Mouse (Mus musculus) ES-Bruce4 (cell line): ENCODE data around the gene Lbx2. TPM values are rescaled to one million over a fixed set of nuclear protein-coding genes. Genes with fewer than 3 reads are reported as not detected.

ENCODE experiments used
- H3K27ac ChIP-seq: 2 replicates; pipeline ENCODE4 v1.5.1; 2012; ENCODE audit warnings: low read length, inconsistent platforms; ENCODE audit not compliant: insufficient read depth
- H3K27me3 ChIP-seq: 2 replicates; pipeline ENCODE4 v1.6.1; 2012; ENCODE audit warnings: mild to moderate bottlenecking, low read length, inconsistent platforms; ENCODE audit not compliant: control insufficient read depth, poor library complexity, insufficient read depth, severe bottlenecking
- H3K36me3 ChIP-seq: 2 replicates; pipeline ENCODE4 v1.6.1; 2012; ENCODE audit warnings: inconsistent platforms, mild to moderate bottlenecking, low read length, moderate library complexity; ENCODE audit not compliant: control insufficient read depth, poor library complexity, insufficient read depth, severe bottlenecking
- H3K4me1 ChIP-seq: one replicate; pipeline ENCODE4 v1.8.1; 2011; ENCODE audit warnings: low read length; ENCODE audit not compliant: control insufficient read depth, insufficient read depth
- H3K4me3 ChIP-seq: 2 replicates; pipeline ENCODE4 v1.5.1; 2011; ENCODE audit warnings: low read depth, mild to moderate bottlenecking, low read length
- H3K9ac ChIP-seq: 2 replicates; pipeline ENCODE4 v1.6.1; 2012; ENCODE audit warnings: low read depth, mild to moderate bottlenecking, inconsistent platforms; ENCODE audit not compliant: poor library complexity, severe bottlenecking
- H3K9me3 ChIP-seq: replicated peaks from 2 replicates; pipeline ENCODE4 v1.6.1; 2012; ENCODE audit warnings: mild to moderate bottlenecking, low read length, inconsistent platforms; ENCODE audit not compliant: control insufficient read depth, poor library complexity, insufficient read depth, severe bottlenecking
- CTCF ChIP-seq: IDR thresholded peaks from one replicate; pipeline ENCODE4 v1.8.1; 2011; ENCODE audit warnings: low read depth, low read length
- EP300 ChIP-seq: IDR thresholded peaks from 2 replicates; pipeline ENCODE4 v1.6.1; 2011; ENCODE audit warnings: low read depth, low read length; ENCODE audit not compliant: insufficient read depth
- POLR2A ChIP-seq: IDR thresholded peaks from one replicate; pipeline ENCODE4 v1.8.1; 2011; ENCODE audit warnings: low read length; ENCODE audit not compliant: insufficient read depth
- polyA plus RNA-seq: library from polyadenylated mRNA; stranded (reverse); fragments of >200 nt; gene quantifications from 2 replicates; pipeline ENCODE4 v1.2.4, GENCODE M21; 2011; ENCODE audit warnings: low read depth; ENCODE audit not compliant: missing spikeins, insufficient read depth, insufficient read length

Gene Lbx2
- polyA plus RNA-seq, 1 experiment = not detected

- Histone ChIP-seq H3K27me3 (no peaks in the 10 kb centered on the region), H3K4me3 (peak within 1 kb of the TSS; percentile 39), H3K4me1 (peaks cover 4% of the 10 kb centered on the region), H3K27ac (no peak within 1 kb of the TSS), H3K9ac (0 out of 2 replicates have a peak within 1 kb of the TSS, but pooled peaks have one; percentile 14), H3K36me3 (peaks cover 5% of the 10 kb centered on the region; the same call in 1 of the 2 replicates), H3K9me3 (no peaks in the 10 kb centered on the region)
- TF ChIP-seq POLR2A (no peak), CTCF (no peak), EP300 (no peak)
Measured at GRCm38 (mm10) chr6:83057790-83058189, 28.4 kb upstream of the Lbx2 start, which contains the start of gene Dqx1. Gene Dqx1, plus strand, starts transcription at chr6:83057844.

DNA sequence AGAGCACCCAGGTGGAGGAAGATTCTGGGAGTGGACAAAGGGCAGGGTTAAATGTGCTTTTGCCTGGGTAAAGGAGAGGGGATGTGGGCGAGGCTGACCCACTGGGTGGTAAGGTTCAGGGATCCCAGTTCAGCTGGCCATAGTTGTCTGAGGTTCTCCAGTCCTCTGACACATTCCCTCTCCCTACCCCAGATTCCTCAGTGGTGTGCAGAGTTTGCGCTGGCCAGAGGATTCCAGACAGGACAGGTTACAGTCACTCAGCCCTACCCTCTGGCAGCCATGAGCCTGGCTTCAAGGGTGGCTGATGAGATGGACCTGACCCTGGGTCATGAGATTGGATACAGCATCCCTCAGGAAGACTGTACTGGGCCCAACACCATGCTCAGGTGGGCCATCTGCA is 27.4 kb upstream of the Lbx2 start:
- Histone ChIP-seq H3K36me3 (peaks cover 5% of the 10 kb centered on the region; the same call in 1 of the 2 replicates), H3K4me1 (peaks cover 4% of the 10 kb centered on the region), H3K9ac (no peak overlapping the region), H3K27ac (no peak overlapping the region), H3K4me3 (no peak overlapping the region), H3K27me3 (no peaks in the 10 kb centered on the region), H3K9me3 (no peaks in the 10 kb centered on the region)
- no peak for TF ChIP-seq EP300
- no peak for TF ChIP-seq CTCF
- no peak for TF ChIP-seq POLR2A

- no peaks in the 10 kb centered on the region for H3K9me3 ChIP-seq
- H3K27me3 ChIP-seq = peaks cover 34% of the 10 kb centered on the region
- no peak overlapping the region for H3K9ac ChIP-seq
- H3K4me1 ChIP-seq = no peaks in the 10 kb centered on the region
- H3K36me3 ChIP-seq = no peaks in the 10 kb centered on the region
- TF ChIP-seq CTCF = no peak
- no peak for TF ChIP-seq EP300
- no peak for TF ChIP-seq POLR2A
- H3K4me3 ChIP-seq = no peak overlapping the region
- H3K27ac ChIP-seq = no peak overlapping the region
Measured at GRCm38 (mm10) chr6:83065995-83066394, 20.2 kb upstream of the Lbx2 start.

DNA sequence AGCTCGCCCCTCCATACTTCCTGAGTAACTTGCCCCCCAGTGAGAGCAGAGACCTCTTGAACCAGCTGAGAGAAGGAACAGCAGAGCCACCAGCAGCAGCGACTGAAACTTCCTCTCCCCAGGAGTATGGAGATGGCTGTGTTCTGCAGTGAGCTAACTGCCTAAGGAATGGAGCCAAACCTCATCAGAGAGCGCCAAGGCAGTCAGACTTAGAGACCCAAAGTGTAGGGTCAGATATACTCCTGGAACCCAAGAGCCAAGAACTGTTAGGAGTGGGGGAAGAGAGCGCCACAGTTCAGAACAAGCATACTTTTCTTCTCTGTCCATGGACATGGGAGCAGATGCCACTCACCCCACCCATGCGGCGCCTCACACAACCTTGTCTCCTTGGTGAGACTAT is 19.7 kb upstream of the Lbx2 start:
- no peak for TF ChIP-seq EP300
- no peak for TF ChIP-seq POLR2A
- TF ChIP-seq CTCF = no peak
- peaks cover 35% of the 10 kb centered on the region for H3K27me3 ChIP-seq
- no peaks in the 10 kb centered on the region for H3K4me1 ChIP-seq
- H3K4me3 ChIP-seq = no peak overlapping the region
- H3K9ac ChIP-seq = no peak overlapping the region
- H3K36me3 ChIP-seq = no peaks in the 10 kb centered on the region
- H3K9me3 ChIP-seq = no peaks in the 10 kb centered on the region
- no peak overlapping the region for H3K27ac ChIP-seq

GRCm38 (mm10) chr6:83068221-83068620 is 17.9 kb upstream of the Lbx2 start:
- no peaks in the 10 kb centered on the region for H3K4me1 ChIP-seq
- H3K4me3 ChIP-seq = no peak overlapping the region
- H3K9ac ChIP-seq = peak overlapping the region; percentile 17; the same call in 1 of the 2 replicates
- H3K27me3 ChIP-seq = peaks cover 35% of the 10 kb centered on the region
- H3K9me3 ChIP-seq = no peaks in the 10 kb centered on the region
- no peak for TF ChIP-seq CTCF
- no peak for TF ChIP-seq POLR2A
- H3K36me3 ChIP-seq = no peaks in the 10 kb centered on the region
- H3K27ac ChIP-seq = no peak overlapping the region

DNA sequence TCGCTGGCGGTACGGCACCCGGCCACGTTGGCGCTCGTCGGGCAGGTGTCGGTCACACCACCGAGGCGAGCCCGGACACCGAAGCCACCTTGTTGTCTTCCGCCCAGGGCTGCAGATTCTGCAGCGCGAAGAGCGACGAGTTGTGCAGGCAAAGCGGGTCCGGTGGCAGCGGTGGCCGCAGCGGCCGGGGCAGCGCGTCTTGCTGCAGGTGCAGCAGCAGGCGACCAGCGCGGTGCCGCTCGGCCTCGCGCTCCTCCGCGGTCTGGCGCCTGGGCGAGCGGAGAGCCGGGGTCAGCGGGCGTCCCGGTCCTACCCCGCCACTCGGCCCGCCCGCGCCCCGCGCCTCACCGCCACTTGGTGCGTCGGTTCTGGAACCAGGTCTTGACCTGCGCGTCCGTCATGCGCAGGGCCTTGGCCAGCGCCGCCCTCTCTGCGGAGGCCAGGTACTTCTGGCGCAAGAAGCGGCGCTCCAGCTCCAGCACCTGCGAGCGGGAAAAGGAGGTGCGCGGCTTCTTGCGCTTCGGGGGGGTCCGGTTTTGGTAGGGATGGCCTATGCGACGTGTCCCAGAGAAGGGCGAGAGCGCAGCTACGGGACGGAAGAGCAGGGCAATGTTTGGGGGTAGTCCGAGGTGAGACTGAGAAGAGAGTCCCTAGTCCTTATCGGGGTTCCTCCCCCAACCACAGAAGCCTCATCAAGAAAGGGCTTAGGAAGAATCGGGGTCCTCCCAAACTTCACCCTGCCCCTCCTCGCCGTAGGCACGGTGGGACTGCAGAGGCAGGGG is 17.3 kb upstream of the Lbx2 start:
- Histone ChIP-seq H3K4me1 (no peaks in the 10 kb centered on the region), H3K27ac (no peak overlapping the region)

More for the DNA sequence above, 17.3 kb upstream of the Lbx2 start:
- TF ChIP-seq POLR2A (no peak), EP300 (no peak), CTCF (no peak)
- Histone ChIP-seq H3K27me3 (peaks cover 35% of the 10 kb centered on the region), H3K36me3 (no peaks in the 10 kb centered on the region), H3K4me3 (peak overlapping the region; percentile 65), H3K9ac (peak overlapping the region; percentile 17; the same call in 1 of the 2 replicates), H3K9me3 (no peaks in the 10 kb centered on the region)
